Mouse (Mus musculus) thymus, postnatal 25 days (tissue): ENCODE results near the gene Sec14l1.
A peak's percentile ranks its signal among the peaks of the same experiment; 100 is the strongest.

ENCODE experiments used
- DNase-seq: peaks from one replicate; pipeline ENCODE4 v3.0.0; 2022

Gene Sec14l1

DNA sequence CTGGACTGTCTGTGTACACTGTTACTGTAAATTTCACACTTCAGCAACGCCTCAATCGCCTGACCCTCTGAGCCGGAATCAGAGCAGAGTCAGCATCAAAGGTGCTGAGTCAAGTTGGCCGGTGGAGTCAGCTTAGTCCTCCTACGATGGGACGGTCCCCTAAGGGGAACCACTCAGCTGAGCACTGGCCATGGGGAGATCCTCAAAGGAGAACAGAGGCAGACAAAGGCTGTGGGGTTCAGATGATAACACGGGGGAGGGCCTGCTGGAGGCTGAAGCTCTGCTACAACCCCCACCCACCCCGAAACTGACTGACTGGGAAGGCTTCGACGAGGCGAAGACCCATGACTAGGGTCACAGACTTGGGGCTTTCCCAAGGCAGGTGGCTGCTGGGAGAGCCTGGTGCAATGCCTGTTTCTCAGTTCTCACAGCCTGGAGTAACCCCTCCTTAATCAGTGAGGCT, 79.5 kb downstream of the Sec14l1 start:
- no peak for DNase-seq

DNA sequence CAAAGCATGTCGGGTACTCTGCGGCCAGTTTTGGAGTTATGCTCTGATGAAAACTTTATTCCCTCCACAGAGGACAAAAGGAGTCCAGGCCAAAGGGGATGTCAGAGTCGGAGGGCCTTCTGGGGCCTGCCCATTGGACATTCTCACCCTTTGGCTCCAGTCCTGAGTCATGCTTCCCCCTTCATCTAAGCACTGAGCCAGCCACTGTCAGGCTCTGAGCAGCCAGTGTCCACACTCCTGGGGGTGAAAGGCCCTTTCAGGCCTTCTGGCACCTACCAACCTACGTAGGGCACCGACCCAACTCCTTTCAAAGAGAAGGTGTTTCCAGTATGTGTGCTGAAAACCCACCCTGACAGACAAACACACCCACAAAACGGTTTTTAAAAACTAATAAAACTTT, 80.6 kb downstream of the Sec14l1 start:
- DNase-seq = no peak

DNA sequence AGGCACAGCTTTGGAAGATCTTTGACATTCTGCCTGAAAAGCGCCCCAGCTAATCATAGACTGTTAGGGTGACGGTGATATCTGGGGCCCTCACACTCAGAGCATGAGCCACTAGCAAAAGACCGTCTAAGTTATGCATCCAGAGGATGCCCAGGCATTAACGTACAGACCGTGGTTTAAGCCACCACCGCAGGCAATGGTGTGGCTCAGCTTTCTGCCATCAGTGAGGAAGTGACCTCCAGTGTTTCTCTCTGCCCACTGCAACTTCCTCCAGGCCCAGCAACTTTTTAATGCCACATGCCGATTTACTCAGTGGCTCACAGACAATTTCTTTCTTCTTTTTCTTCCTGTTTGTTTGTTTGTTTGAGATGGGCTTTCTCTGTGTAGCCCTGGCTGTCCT, 81.7 kb downstream of the Sec14l1 start:
- no peak for DNase-seq

DNA sequence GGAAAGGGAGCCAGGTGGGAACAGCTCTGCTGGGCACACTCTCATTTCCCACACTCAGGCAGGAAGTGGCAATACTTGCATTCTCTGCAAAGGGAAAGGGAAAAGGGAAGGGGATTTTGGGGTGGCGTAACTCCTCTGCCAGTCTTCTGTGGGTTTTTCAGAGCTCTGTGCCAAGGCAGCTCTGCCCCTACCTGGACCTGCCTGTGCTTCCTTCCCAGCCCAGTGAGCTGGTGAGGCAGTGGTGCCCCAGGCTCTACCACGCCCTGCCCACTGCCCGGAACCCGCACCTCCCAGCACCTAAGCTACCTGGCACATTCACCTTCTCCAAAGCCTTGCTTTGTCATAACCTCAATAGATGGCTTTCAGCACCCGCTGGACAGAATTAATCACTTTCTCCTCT, 83.2 kb downstream of the Sec14l1 start:
- DNase-seq = no peak

DNA sequence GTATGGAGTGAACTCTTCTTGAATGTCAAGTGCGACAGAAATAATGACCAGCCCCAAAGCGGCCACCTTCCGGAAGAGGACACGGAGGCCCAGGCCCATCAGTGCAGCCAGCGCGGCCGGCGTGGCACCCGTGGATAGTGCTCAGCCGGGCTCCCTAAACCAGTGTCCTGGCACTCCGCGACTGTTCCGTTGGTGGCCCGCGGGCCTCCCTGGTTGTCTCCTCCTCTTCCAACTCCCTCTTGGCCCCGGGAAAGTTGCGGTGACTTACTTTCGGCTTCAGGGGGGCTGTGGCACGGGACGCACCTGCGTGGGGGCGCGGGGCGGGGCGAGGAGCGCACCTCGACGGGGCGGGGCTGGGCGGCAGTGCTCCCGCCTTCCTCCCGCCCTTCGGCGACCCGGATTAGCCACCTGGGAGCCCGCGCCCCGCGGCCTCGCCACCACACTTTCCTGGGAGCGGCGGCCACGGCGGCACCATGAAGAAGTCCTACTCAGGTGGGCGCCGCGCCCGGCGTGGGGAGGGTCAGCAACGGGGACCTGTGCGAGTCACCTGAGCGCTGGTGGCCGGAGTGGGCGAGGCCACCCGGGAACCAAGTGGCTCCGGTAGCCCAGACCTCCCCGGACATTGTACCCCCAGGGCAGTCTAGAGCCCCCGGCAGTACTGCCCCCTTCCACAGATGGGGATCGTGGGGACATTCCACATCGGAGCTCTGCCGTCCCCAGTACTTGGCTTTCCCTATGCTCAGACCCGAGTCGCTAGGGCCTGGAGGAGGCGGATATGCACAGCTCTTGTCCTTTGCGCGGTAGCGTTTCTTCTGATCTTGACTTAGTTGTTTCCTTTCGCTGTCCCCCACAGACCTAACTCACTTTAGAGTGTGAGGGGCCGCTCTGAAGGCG, 84.6 kb downstream of the Sec14l1 start, which contains the start of gene Sept9:
TSS of gene Sept9 (plus strand) at position 380 of the 894 bp plus-strand sequence.
- DNase-seq = peak; percentile 74

DNA sequence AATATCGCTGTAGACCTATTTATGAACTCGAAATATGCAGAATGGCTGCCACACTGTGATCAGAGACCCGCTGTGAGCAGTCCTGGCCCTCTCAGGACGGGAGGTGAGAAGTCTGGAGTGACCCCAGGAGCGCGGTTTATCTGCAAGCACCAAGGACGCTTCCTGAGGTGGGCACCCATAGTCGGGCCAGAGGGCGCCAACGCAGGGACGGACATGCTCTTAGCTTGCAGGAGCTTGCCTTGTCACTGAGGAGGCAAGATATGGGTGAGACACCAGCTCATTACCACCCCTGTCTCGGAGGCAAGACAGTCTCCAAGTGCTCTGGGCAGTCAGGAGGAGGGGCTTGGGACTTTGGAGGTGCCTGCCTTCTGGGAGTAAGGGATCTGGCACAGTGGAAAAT, 86.9 kb downstream of the Sec14l1 start:
- DNase-seq = no peak

DNA sequence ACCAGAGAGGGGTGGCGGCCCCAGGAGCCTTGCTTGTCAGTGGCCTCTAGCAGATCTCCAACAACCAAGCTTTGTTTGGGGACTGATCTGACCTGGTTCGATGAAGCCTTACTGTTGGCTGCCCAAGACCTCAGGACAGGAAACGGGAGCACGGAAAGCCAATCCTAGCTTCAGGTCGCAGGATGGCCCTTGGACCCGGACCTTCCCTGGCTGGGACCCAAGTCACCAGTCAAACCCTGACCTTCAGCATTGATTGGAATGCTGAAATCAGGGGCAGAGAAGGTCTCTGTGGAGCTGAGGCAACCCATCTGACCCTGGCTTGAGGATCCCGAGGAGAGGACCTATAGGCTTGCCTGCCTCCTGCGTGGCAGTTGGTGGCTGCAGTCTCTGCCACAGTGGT, 89.6 kb downstream of the Sec14l1 start:
- DNase-seq = no peak

DNA sequence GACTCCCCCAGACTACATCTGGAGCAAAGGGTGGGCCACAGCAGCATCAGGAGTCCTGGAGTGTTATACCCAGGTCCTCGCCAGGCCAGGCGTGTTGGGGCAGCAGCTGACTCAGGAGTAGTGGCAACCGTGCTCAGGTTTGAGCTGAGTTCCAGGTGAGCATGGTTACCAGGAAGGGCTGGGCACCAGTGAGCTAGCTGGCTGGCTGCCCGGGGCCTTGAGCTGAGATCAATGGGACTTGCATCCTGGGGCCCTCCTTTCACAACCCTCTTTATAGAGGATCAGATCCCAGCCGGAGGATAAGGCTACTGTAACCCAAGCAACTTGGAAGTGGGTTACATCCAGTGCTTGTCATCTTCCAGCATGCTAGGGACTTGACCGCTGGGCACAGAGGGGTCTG, 90.1 kb downstream of the Sec14l1 start:
- DNase-seq = no peak

DNA sequence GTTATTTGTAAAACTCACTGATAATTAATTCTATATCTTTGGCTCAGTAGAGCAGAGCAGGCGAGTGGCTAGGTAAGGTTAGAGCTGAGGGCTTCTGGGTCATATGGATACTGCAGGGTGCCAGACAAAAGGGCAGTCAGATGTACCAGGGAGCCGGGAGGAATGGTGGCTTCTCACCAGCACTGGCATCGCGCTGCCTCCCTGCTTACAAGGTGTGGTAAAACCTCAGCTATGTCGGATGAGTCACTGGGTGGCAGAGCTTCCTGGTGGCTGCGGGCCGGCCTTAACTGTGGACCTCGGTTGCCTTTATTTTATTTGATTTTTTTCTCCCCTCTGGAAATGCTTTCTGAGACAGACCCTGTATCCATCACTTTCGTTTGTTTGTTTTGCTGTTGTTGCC, 90.5 kb downstream of the Sec14l1 start:
- DNase-seq = no peak

DNA sequence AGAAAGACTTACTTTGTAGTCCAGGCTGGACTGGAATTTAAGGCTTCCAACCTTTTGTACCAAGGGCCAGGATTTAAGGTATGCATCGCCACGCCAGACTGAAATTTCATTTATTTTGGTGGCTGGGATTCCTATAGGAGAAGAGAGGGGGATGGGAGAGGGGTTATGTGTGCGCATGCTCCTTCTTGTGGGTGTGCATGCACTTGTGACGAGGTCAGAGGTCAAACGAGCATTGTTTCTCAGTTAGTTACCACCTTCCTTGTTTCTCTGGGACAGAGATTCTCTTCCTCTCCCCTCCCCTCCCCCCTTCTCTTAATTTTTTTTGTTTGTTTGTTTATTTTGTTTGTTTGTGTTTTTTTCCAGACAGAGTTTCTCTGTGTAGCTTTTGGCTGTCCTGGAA, 92.5 kb downstream of the Sec14l1 start:
- DNase-seq = no peak

DNA sequence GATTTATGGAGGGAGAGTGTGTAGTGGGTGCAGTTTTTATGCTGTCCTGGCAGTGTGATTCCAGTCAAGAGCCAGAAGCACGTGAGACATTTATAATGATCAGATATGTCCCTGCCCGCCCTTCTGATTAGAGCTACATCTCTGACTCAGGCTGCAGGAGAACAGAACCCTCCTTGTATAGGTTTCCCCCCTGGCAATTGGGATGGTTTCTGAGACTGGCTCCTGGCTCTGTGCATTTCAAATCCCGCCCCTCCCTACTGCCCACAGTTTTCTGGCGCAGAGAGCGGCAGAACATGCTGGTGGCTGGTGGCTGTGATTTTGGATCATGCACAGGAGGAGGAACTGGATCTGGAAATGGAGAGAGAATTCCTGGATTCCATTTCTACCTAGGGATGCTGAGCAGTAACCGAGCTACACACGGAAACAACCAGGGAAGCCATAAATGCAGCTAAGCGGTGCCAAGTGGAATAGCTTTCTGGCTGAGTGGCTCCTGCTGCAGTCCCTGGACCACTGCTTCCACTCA, 93.2 kb downstream of the Sec14l1 start:
- DNase-seq = no peak
